Mouse (Mus musculus): Measurements from ENCODE around the gene Hic1. TPM values are rescaled to one million over a fixed set of nuclear protein-coding genes. Genes with fewer than 3 reads are reported as not detected.

The Hic1 gene
- total RNA-seq, 1 experiment from 2014 or later = 9.9 TPM

Small RNA genes within 50 kb of the gene (microRNA-seq; reads per million reads assigned to microRNA genes)
- 703 to 856 reads per million in 2 experiments for gene Mir132
- 56.9 to 70.1 reads per million in 2 experiments for gene Mir212

Other genes starting within 250 kb of the Hic1 start
- 27.0 and 32.8 TPM in 2 replicates for gene Smg6, start 243.7 kb downstream of the Hic1 start, total RNA-seq (2021)
- gene Srr, start 243.6 kb downstream of the Hic1 start, total RNA-seq (2021) = 45.8 and 64.4 TPM in 2 replicates
- 22.4 and 23.9 TPM in 2 replicates for gene Ovca2, start 9.3 kb upstream of the Hic1 start, total RNA-seq (2021)
- 29.2 and 34.4 TPM in 2 replicates for gene Dph1, start 21.7 kb upstream of the Hic1 start, total RNA-seq (2021)
- 37.8 and 42.2 TPM in 2 replicates for gene Rtn4rl1, start 24.3 kb upstream of the Hic1 start, total RNA-seq (2021)
- gene Rpa1, start 178.8 kb upstream of the Hic1 start, total RNA-seq (2021) = 45.4 and 59.6 TPM in 2 replicates
- 7.0 and 9.3 TPM in 2 replicates for gene Smyd4, start 178.9 kb upstream of the Hic1 start, total RNA-seq (2021)